Mouse (Mus musculus): ENCODE results near the gene Egfr.

Gene Egfr

GRCm38 (mm10) chr11:16830531-16831227 is 78.7 kb downstream of the Egfr start:
- DNase-seq: no peak

- no peak for DNase-seq
Measured at GRCm38 (mm10) chr11:16831974-16832464, 80.0 kb downstream of the Egfr start.

- DNase-seq: no peak
Measured at GRCm38 (mm10) chr11:16838772-16839171, 86.8 kb downstream of the Egfr start.

GRCm38 (mm10) chr11:16842924-16843323 is 90.9 kb downstream of the Egfr start:
- no peak for DNase-seq

GRCm38 (mm10) chr11:16843889-16844568 is 92.0 kb downstream of the Egfr start:
- peak; percentile 17 for DNase-seq

- no peak for DNase-seq
Measured at GRCm38 (mm10) chr11:16848881-16849280, 96.9 kb downstream of the Egfr start.

GRCm38 (mm10) chr11:16851361-16851760 is 99.4 kb downstream of the Egfr start:
- no peak for DNase-seq

GRCm38 (mm10) chr11:16854111-16854510 is 102.1 kb downstream of the Egfr start:
- DNase-seq: no peak

GRCm38 (mm10) chr11:16857346-16857745 is 105.3 kb downstream of the Egfr start:
- no peak for DNase-seq

GRCm38 (mm10) chr11:16861037-16861436 is 109.0 kb downstream of the Egfr start:
- no peak for DNase-seq

- no peak for DNase-seq
Measured at GRCm38 (mm10) chr11:16863547-16863946, 111.5 kb downstream of the Egfr start.

GRCm38 (mm10) chr11:16864980-16865561 is 113.1 kb downstream of the Egfr start:
- no peak for DNase-seq

GRCm38 (mm10) chr11:16868051-16868450 is 116.0 kb downstream of the Egfr start:
- no peak for DNase-seq

GRCm38 (mm10) chr11:16869506-16869905 is 117.5 kb downstream of the Egfr start:
- DNase-seq: no peak

- peak; percentile 25 for DNase-seq
Measured at GRCm38 (mm10) chr11:16871120-16871519, 119.1 kb downstream of the Egfr start.

- DNase-seq: no peak
Measured at GRCm38 (mm10) chr11:16877676-16878378, 125.8 kb downstream of the Egfr start.

GRCm38 (mm10) chr11:16881932-16882331 is 129.9 kb downstream of the Egfr start:
- DNase-seq: no peak

GRCm38 (mm10) chr11:16886152-16886551 is 134.1 kb downstream of the Egfr start:
- no peak for DNase-seq

GRCm38 (mm10) chr11:16888086-16888485 is 136.1 kb downstream of the Egfr start:
- DNase-seq: no peak

- peak; percentile 29 for DNase-seq
Measured at GRCm38 (mm10) chr11:16895441-16896356, 143.7 kb downstream of the Egfr start.

GRCm38 (mm10) chr11:16897681-16898080 is 145.7 kb downstream of the Egfr start:
- no peak for DNase-seq

GRCm38 (mm10) chr11:16900182-16900581 is 148.2 kb downstream of the Egfr start:
- no peak for DNase-seq

Measured in embryo, embryonic 11 days (tissue).